Mouse (Mus musculus) left cerebral cortex, postnatal 10 days (tissue): ENCODE measurements at regions not wholly inside any gene's neighbourhood (a gene's known extent, or its start where the extent isn't known, plus 50 kb on each side); places are given as distances from the start of the nearest gene placed in this dataset.

Experiments used
- DNase-seq, 2 experiments: peaks; one replicate each; pipeline ENCODE4 v3.0.0; 2021 to 2022; ENCODE audit warnings: low spot score in 2 of 2, mixed read lengths in 1 of 2; ENCODE audit errors: extremely low spot score in 1 of 2
- intact Hi-C: fragments of 180-260 bp; cut with DNase I; formaldehyde crosslinking; loops from one replicate; pipeline ENCODE4 v1.15.1; 2025

GRCm38 (mm10) chr11:111844382-111845027 lies 778.5 kb downstream of the Kcnj2 start:
- intact Hi-C loops, result no loop called here
- no peak for DNase-seq

DNA sequence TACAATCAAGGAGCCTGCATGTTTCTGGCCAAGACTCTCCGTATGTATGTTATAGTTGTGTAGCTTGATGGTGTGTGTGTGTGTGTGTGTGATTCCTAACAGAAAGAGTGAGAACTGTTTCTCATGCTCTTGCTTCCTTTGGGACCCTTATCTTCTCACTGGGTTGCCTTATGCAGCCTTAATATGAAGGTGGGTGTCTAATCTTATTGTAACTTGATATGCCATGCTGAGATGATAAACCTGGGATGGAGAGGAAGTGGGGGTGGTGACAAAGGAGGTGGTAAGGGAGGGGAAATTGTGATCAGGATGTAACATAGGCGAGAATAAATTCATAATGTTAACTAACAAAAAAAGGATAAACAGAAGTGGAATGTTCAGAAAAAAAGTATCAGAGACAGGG lies 791.3 kb downstream of the Kcnj2 start:
- DNase-seq, result no peak
- intact Hi-C loops, result no loop called here

DNA sequence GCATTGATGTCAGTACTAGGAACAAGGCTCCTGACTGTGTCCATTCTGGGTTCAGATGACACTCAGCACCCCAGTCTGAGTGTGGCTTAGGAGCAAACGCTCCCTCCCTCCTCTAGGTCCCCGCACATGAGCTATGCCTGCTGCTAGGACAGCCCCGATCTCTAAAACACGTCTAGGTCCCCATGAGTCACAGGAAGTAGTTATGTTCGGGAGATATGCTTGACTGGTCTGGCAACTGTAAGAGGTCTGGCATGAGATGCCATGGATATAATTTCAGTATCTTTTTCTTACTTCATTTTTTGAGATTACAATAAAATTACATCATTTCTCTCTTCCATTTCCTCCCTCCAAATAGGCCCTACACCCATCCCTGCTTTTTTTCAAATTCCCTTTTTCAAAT lies 792.1 kb downstream of the Kcnj2 start:
- no peak for DNase-seq

GRCm38 (mm10) chr11:111865143-111865542 lies 799.2 kb downstream of the Kcnj2 start:
- DNase-seq, result no peak
- intact Hi-C loops, result no loop called here

More for the DNA sequence above, 792.1 kb downstream of the Kcnj2 start:
- intact Hi-C loops, result no loop called here

- DNase-seq, result no peak
- intact Hi-C loops, result no loop called here
Observed at GRCm38 (mm10) chr11:111875406-111875805, 809.4 kb downstream of the Kcnj2 start.

DNA sequence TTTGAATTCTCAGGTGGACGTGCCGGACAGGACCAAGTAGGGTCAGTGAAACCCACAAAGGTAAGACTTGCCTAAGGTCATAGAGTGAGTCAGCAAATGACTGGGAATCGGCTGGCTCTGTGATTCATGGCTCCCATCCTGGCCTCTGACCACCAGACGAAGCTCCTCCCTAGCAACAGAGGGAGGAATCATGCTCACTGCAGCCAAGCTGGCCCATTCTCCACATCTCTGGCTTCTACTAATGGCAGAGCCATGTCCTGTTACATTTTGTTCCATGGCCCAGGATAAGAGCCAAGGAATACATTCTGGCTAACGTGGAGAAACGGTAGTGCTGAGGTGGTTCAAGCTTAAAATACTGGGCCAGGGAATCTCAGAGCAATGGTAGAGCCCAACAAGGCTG lies 814.2 kb downstream of the Kcnj2 start:
- DNase-seq, result no peak
- intact Hi-C loops, result no loop called here

GRCm38 (mm10) chr11:111890026-111890425 lies 824.1 kb downstream of the Kcnj2 start:
- intact Hi-C loops, result no loop called here
- DNase-seq, result no peak

DNA sequence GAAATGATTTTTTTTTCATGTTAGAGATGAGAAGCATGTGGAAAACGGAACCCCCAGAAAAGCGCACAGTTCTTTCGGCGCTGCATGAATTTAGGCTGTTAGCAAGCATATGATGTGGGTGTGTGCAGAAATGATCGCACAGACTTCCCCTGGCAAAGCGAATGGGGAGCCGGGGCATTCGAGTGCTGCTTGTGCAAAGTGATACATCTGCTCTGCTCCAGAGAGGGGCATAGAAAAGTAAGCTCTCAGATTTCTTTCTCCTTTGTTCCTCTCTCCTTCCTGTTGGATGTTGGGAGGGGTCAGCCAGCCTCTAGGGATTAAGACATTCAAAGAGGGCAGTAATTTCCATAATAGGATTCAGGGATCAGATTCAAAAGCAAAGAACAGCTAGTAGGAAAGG lies 827.9 kb downstream of the Kcnj2 start:
- peak; percentile 24 to 39 for DNase-seq
- intact Hi-C loops, result no loop called here

GRCm38 (mm10) chr11:111895221-111896200 lies 829.5 kb downstream of the Kcnj2 start:
- intact Hi-C loops, result no loop called here
- no peak for DNase-seq

GRCm38 (mm10) chr11:111897001-111897400 lies 831.0 kb downstream of the Kcnj2 start:
- intact Hi-C loops, result no loop called here
- no peak for DNase-seq

DNA sequence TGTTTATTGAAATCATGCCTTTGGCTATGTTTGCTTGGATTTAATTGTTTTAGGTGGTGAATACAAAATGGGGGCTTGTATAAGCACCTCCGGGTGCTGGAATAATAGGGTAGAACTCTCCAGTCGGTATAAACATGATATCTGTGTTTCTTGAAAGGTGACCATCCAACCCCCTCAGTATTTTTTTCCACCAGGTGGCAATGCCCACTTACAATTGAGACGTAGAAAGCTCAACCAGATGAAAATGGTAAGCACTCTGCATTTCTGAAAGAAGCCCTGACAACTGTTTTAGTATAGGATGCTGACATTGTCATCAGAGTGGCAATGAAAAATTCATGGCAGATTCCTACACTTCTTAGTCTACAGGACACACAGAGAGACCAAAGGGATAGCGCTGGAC lies 838.1 kb downstream of the Kcnj2 start:
- intact Hi-C loops, result loop anchor here (2.0 to 5.0 kb wide), 2 partner anchors 875 to 1263 kb away; no protein-coding TSS in a partner anchor
- DNase-seq, result no peak

DNA sequence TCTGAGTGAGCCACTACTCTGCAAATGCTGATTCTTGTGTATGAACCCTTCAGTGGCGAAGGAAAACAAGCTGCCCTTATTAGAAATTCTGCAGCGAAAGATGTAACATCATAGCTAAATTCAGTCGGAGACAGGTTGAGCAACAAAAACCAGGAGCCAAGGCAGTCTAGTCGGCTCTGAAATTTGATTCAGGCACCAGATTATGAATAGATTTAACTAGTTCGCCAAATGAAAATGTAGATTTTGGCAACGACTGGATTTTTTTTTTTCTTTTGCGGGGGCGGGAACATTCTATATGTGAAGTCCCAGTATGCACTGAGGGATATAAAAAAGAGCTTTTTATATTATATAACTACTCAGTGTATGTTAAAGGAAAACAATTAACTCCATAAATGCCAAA lies 847.9 kb downstream of the Kcnj2 start:
- intact Hi-C loops, result no loop called here
- peak in 1 of 2 experiments; percentile 62 for DNase-seq

DNA sequence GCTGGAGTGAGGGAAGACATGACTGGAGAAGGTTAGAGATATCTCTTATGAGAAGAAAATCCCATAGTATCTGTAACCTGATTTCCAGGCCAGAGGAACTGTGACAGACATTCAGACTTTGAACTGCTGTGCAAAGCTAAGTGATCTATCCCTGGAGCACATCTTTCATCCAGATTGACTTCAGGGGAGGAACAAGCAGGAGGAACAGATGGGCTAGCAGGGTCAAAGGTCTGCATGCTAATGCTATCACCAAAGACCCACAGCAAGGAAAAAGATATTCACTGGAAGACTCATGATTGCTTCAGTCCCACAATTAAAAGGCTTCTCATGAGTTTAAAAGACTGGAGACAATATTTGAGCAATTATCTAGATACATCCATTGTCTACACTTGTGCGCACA lies 855.7 kb upstream of the Sox9 start:
- DNase-seq, result no peak
- intact Hi-C loops, result no loop called here

DNA sequence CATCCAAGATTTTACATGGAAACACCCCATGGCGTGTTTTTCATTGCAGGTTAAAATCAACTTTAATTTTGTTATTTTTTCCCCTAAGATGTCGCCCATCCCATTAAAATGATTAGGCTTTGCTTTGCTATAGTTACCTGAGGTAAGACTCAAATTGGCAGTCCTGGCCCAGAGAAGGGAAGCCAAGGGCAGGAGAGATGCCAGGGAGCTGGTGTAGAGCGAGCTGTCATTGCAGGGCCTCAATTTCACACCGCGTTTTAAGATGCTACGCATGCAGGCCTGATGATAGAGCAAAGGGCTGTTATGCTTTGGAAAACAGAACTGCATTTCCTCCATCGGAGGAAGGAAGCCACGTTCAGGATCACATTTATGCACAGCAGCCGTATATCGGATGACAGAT lies 852.7 kb upstream of the Sox9 start:
- no peak for DNase-seq
- intact Hi-C loops, result no loop called here

DNA sequence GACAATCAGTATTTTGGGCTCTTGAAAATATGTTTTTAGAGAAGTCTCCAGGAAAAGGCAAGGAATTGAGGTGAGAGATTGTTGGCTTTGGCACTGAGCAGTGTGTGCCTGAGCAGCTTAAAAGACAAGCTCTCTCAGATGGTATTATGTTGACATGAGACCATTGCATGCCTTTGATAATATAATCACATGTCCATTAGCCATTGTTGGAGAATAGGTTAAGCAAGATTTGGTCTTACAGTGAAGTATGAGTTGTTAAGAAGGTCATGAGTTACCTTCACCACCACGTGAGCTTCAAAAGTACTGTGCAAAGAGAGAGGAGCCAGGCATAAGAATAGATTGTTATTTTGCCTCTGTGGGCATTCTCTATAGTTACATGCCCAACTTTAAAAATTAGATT lies 850.0 kb upstream of the Sox9 start:
- DNase-seq, result no peak
- intact Hi-C loops, result no loop called here

GRCm38 (mm10) chr11:111944282-111944681 lies 837.7 kb upstream of the Sox9 start:
- no peak for DNase-seq
- intact Hi-C loops, result no loop called here

DNA sequence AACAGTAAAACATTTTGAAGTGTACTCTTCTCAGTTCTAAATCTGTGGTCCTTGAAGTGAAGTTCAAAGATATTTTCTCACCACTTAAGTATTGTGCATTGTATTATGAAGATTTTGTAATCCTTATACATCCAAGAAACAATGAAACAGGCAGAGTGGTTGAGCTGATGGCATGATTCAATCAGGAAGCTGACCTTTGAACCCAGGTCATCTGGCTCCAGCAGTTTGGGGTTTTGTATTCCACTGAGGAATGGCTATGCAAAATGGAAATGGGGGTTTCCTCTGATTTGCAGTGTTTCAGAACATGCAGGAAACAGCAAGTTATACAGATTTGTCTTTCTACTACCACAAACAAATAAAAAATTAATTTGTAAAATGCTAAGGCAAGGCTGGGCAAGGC lies 836.2 kb upstream of the Sox9 start:
- no peak for DNase-seq
- intact Hi-C loops, result no loop called here

- intact Hi-C loops, result no loop called here
Observed at GRCm38 (mm10) chr11:111947671-111948070, 834.4 kb upstream of the Sox9 start.

DNA sequence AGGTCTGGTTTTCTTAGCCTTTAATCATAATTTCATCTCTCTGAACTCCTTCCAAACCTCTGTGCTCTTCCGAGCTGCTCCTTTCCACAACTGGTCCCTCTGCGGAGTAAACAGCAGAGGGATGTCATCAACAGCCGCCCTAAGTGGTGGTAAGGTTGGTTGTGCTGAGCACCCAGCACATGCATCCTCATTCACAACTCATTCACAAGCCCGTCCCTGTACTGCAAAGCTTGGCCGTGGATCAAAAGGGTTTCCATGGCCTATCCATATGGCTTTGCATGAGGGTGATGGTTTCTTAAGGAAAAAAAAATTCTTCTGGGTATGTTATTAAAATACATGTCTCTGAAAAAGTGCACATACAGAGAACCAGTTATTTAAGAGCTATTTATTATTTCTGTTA lies 828.6 kb upstream of the Sox9 start:
- intact Hi-C loops, result no loop called here
- DNase-seq, result no peak

More at GRCm38 (mm10) chr11:111947671-111948070, 834.4 kb upstream of the Sox9 start:
- DNase-seq, result no peak

DNA sequence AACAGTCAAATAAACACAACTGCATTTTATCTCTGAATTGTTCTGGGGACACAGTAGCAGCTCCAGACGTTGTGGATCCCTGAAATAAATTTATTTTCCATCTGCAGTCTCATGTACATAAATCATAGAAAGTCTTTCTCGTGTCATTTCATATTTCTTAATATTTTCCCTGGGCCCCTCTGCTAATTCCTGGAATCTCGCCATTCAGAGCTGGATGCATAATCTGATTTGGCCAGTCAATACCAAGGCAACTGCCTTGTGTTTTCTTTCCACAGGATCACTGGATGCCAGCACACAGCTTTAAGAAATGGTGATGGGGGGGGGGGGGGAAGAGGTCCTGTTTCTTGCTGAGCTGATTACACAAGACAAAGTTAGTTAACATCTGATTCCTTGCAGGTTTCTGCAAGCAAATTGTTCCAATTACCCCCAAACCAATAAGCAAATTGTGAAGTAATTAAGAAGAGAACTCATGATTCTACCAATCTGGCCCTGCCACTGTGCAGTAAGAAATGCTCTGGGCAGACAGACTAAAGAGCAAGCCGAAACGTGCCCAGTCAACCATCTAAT lies 824.2 kb upstream of the Sox9 start:
- DNase-seq, result no peak
- intact Hi-C loops, result no loop called here
